Mouse (Mus musculus) midbrain, postnatal 0 days (tissue): ENCODE measurements at regions not wholly inside any gene's neighbourhood (a gene's known extent, or its start where the extent isn't known, plus 50 kb on each side); places are given as distances from the start of the nearest gene placed in this dataset.
A peak's percentile ranks its signal among the peaks of the same experiment; 100 is the strongest.

ENCODE experiments used
- ATAC-seq: fragments of 200-750 bp; cut with Nextera tagmentation; 2 replicates; pipeline ENCODE4 v1.8.0; 2017; ENCODE audit warnings: moderate number of reproducible peaks, mild to moderate bottlenecking, moderate TSS enrichment, moderate library complexity; ENCODE audit not compliant: low FRiP score
- DNase-seq: peaks from one replicate; pipeline ENCODE4 v3.0.0-alpha.2; 2015; ENCODE audit warnings: low spot score
- H3K27ac ChIP-seq: fragments of 300-500 bp; sonication (generic); 2 replicates; pipeline ENCODE4 v1.5.1; 2014; ENCODE audit warnings: low read depth, mild to moderate bottlenecking, low read length, mixed read lengths
- H3K27me3 ChIP-seq: fragments of 300-500 bp; sonication (generic); 2 replicates; pipeline ENCODE4 v1.6.1; 2014; ENCODE audit warnings: low read length, control low read depth, mixed read lengths; ENCODE audit not compliant: insufficient read depth
- H3K36me3 ChIP-seq: fragments of 300-500 bp; sonication (generic); 2 replicates; pipeline ENCODE4 v1.6.1; 2014; ENCODE audit warnings: low read length, control low read depth, mixed read lengths; ENCODE audit not compliant: insufficient read depth
- H3K4me1 ChIP-seq: fragments of 300-500 bp; sonication (generic); 2 replicates; pipeline ENCODE4 v1.6.1; 2014; ENCODE audit warnings: mild to moderate bottlenecking, control low read depth, antibody characterized with exemption, low read length, mixed read lengths; ENCODE audit not compliant: insufficient read depth
- H3K4me2 ChIP-seq: fragments of 300-500 bp; sonication (generic); 2 replicates; pipeline ENCODE4 v1.6.1; 2014; ENCODE audit warnings: low read depth, mild to moderate bottlenecking, low read length, mixed read lengths; ENCODE audit not compliant: poor library complexity, severe bottlenecking
- H3K4me3 ChIP-seq: fragments of 300-500 bp; sonication (generic); 2 replicates; pipeline ENCODE4 v1.5.1; 2014; ENCODE audit warnings: low read depth, mild to moderate bottlenecking, low read length, moderate library complexity
- H3K9ac ChIP-seq: fragments of 300-500 bp; sonication (generic); replicated peaks from 2 replicates; pipeline ENCODE4 v1.6.1; 2014; ENCODE audit warnings: mild to moderate bottlenecking, low read length, moderate library complexity, mixed read lengths; ENCODE audit not compliant: poor library complexity, severe bottlenecking
- H3K9me3 ChIP-seq: fragments of 300-500 bp; sonication (generic); 2 replicates; pipeline ENCODE4 v1.6.1; 2016; ENCODE audit warnings: low read length, control low read depth
- CTCF ChIP-seq: IDR thresholded peaks from 2 replicates; pipeline ENCODE4 v1.5.1; 2016; ENCODE audit warnings: antibody characterized with exemption, mild to moderate bottlenecking
- WGBS: fragments of 180-500 bp; shearing (Covaris S2); extraction: QIAGEN DNeasy Blood & Tissue Kit; methylation state at CpG from one replicate; pipeline ENCODE4 v1.1.7; 2014; 5-methylcytosine and 5-hydroxymethylcytosine counted together

DNA sequence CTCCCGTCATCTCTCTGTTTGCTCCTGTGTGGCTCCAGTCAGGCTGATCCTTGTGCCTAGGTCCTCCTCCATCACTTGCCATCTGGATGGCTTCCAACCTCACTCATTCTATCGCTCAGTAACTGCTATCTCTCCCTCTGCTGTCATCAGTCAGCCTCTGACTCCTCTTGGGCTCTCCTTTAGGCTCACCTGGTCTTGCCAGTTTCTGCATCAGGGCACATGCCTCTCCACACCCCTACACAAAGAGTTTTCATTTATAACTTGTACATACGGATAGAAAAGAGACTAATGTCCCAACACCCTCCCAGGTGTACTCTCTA lies 2664.7 kb upstream of the Lrrc6 start:
- H3K9ac ChIP-seq, result no peak overlapping the region
- no peak for TF ChIP-seq CTCF
- DNase-seq (no peak), ATAC-seq (no peak)
- H3K4me3 ChIP-seq, result no peak overlapping the region
- WGBS, result 77% methylated on average over 3 of the region's 3 CpGs
- H3K27ac ChIP-seq, result no peak overlapping the region
- no peaks in the 10 kb centered on the region for H3K27me3 ChIP-seq
- H3K4me2 ChIP-seq, result no peak overlapping the region
- H3K36me3 ChIP-seq, result no peaks in the 10 kb centered on the region
- no peaks in the 10 kb centered on the region for H3K9me3 ChIP-seq
- peaks cover 3% of the 10 kb centered on the region; the same call in 1 of the 2 replicates for H3K4me1 ChIP-seq

DNA sequence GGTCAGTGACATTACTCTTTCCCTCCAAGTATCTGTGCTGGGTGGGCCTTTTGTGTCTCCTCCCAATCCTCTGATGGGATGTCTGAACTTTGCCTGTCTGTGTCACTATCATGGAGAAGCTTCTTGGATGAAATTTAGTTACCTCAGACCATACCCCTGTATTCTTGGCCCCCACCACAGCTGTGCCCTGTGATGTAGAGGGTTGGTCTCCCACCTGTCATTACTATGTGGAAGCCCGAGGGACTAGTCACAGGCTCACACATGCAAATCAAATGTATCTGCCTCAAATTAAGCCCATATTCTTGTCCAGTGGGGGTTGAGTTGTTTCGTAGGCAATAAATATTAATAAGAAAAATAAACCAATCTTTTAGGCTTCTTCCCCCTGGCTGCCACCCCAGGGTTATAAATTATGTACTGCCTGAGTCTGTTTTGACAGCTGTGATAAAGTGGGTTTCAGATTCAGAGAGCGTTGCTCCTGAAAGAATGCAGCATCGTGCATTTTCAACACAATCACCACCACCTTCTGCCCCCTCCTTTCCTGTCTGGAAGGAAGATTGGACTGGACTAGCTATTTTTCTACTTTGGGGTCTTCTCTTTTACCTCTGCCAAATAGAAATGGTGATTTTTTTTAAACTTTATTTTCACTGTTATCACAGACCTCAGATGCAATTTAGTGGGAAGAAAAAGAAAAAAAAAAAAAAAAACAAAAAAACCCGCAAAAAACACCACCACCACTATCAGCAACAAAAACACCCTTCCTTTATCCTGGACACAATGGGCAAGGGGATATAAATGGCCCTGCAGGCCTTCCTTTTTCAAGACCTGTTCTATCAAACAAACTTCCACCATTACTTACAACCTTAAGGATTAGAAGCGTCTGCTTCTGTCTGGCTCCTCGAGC lies 2664.1 kb upstream of the Lrrc6 start:
- no peak for ATAC-seq

DNA sequence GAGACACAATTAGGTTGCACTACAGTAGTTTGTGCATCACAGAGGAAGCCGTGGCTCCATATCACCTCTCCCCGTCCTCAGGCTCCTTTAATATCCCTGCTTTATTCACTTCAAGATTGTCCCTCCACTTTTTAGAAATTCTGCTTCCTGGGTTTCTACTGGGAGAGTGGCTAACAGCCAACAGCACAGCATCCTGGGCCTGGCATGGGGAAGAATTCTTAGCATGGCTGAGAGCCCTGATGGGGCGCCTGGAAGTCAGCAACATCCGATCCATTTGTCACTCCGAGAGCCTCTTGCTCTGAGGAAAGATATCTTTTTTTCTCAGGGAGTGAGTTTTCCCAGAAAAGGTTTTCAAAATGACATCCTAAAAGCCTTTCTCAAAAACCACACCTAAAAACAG lies 2660.3 kb upstream of the Lrrc6 start:
- no peak overlapping the region for H3K27ac ChIP-seq
- ATAC-seq (no peak), DNase-seq (no peak)
- no peaks in the 10 kb centered on the region for H3K9me3 ChIP-seq
- H3K36me3 ChIP-seq, result no peaks in the 10 kb centered on the region
- no peak overlapping the region for H3K9ac ChIP-seq
- H3K4me2 ChIP-seq, result no peak overlapping the region
- H3K4me3 ChIP-seq, result no peak overlapping the region
- peaks cover 3% of the 10 kb centered on the region; the same call in 1 of the 2 replicates for H3K4me1 ChIP-seq
- H3K27me3 ChIP-seq, result no peaks in the 10 kb centered on the region
- WGBS, result 85% methylated on average over 5 of the region's 5 CpGs
- TF ChIP-seq CTCF, result no peak

More for the DNA sequence above, 2664.1 kb upstream of the Lrrc6 start:
- H3K9ac ChIP-seq, result no peak overlapping the region
- no peak overlapping the region for H3K4me3 ChIP-seq
- TF ChIP-seq CTCF, result no peak
- no peaks in the 10 kb centered on the region for H3K27me3 ChIP-seq
- peak; percentile 22 for DNase-seq
- no peaks in the 10 kb centered on the region for H3K9me3 ChIP-seq
- H3K36me3 ChIP-seq, result no peaks in the 10 kb centered on the region
- H3K4me2 ChIP-seq, result no peak overlapping the region
- WGBS, result 53% methylated on average over 7 of the region's 7 CpGs
- peaks cover 3% of the 10 kb centered on the region; the same call in 1 of the 2 replicates for H3K4me1 ChIP-seq
- H3K27ac ChIP-seq, result no peak overlapping the region

DNA sequence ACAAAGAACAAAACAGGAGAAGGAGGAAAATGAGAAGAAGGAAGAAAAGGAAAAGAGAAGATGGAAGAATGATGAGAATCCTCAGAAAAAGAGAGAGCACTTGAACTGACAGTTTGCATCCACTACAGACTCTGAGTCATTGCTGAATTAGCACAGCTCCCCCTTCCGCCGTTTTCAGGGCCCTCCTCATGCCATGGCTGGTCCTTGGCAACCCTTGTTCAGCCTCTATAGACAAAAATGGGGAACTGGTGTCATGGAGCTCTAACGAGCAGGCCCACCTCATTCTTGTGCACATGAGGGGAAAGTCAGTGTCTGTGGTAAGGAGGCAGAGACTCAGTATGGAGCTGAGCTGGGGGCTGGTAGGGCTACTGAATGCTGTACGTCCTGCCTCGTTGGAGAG lies 2657.4 kb upstream of the Lrrc6 start:
- TF ChIP-seq CTCF, result no peak
- WGBS, result 58% methylated on average over 5 of the region's 5 CpGs
- Histone ChIP-seq H3K36me3 (no peaks in the 10 kb centered on the region), H3K4me1 (no peaks in the 10 kb centered on the region), H3K9me3 (no peaks in the 10 kb centered on the region), H3K27me3 (no peaks in the 10 kb centered on the region), H3K27ac (no peak overlapping the region), H3K9ac (no peak overlapping the region), H3K4me2 (no peak overlapping the region), H3K4me3 (no peak overlapping the region)
- DNase-seq (no peak), ATAC-seq (no peak)
